Mouse (Mus musculus) adrenal gland, adult 18-20 months (tissue): ENCODE measurements around the gene Mrps18a. TPM values are rescaled to one million over a fixed set of nuclear protein-coding genes. Genes with fewer than 3 reads are reported as not detected.

Experiments used
- DNase-seq, 2 experiments: peaks; one replicate each; pipeline ENCODE4 v3.0.0; 2021 to 2022; ENCODE audit warnings: low spot score in 2 of 2
- total RNA-seq, 2 experiments: library from RNA; stranded (reverse); gene quantifications; 1 replicate in 1 of 2; 2 replicates in 1 of 2; pipeline ENCODE4 v1.2.3; 2021

Gene Mrps18a
- total RNA-seq, 2 experiments from 2014 or later, result 99.5 to 100 TPM

- no peak for DNase-seq
Observed at GRCm38 (mm10) chr17:46168768-46169167, 58.0 kb downstream of the Mrps18a start.

DNA sequence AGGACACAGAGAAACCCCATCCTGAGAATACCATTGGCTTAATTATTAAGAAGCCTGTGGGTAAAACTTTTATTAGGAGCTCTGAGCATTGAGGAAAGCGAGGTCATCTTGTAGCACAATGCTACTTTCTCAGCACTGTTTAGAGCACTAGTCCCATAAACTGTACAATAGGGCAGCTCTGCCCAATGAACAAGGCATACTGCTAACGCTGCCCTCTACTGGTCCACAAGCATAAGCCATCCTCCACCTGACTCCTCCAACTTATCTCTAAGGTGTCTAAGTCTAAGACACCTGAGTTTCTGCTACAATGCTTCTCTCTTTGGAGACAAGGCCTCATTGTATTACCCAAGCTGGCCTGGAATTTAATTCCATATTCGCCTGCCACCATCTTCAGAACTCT lies 59.8 kb downstream of the Mrps18a start:
- no peak for DNase-seq

Other genes starting within 250 kb of the Mrps18a start
- gene Vegfa, start 78.6 kb upstream of the Mrps18a start, total RNA-seq, result 100 to 1,000 TPM; 416 to 698 TPM
- 10 to 100 TPM in 1 of 2 experiments, 1 to 10 TPM in 1; 8.5 to 12.2 TPM for gene Rsph9, start 33.2 kb downstream of the Mrps18a start, total RNA-seq
- 10 to 100 TPM; 11.9 to 13.3 TPM for gene Mad2l1bp, start 42.6 kb downstream of the Mrps18a start, total RNA-seq
- gene Gtpbp2, start 50.0 kb downstream of the Mrps18a start, total RNA-seq, result 10 to 100 TPM; 75.8 to 79.5 TPM
- 10 to 100 TPM; 20.4 to 45.3 TPM for gene Polh, start 91.7 kb downstream of the Mrps18a start, total RNA-seq
- gene Xpo5, start 91.8 kb downstream of the Mrps18a start, total RNA-seq, result 10 to 100 TPM; 45.7 to 85.4 TPM
- gene Polr1c, start 137.1 kb downstream of the Mrps18a start, total RNA-seq, result 100 to 1,000 TPM in 1 of 2 experiments, 10 to 100 TPM in 1; 68.6 to 122 TPM
- gene Yipf3, start 137.1 kb downstream of the Mrps18a start, total RNA-seq, result 100 to 1,000 TPM; 121 to 185 TPM
- gene Lrrc73, start 142.5 kb downstream of the Mrps18a start, total RNA-seq, result 1 to 10 TPM; 6.0 to 7.9 TPM
- 10 to 100 TPM; 41.5 to 52.9 TPM for gene Tjap1, start 172.0 kb downstream of the Mrps18a start, total RNA-seq
- gene Dlk2, start 186.4 kb downstream of the Mrps18a start, total RNA-seq, result under 1 TPM in 1 of 2 experiments, not detected in 1; 0.23 TPM
- gene Abcc10, start 217.4 kb downstream of the Mrps18a start, total RNA-seq, result 1 to 10 TPM; 6.8 to 7.0 TPM